Mouse (Mus musculus) ES-Bruce4 (cell line): Measurements from ENCODE around the gene Tfap2a.

Experiments
- CTCF ChIP-seq: IDR thresholded peaks from one replicate; pipeline ENCODE4 v1.8.1; 2011; ENCODE audit warnings: low read depth, low read length
- POLR2A ChIP-seq: IDR thresholded peaks from one replicate; pipeline ENCODE4 v1.8.1; 2011; ENCODE audit warnings: low read length; ENCODE audit not compliant: insufficient read depth

GRCm38 (mm10) chr13:40714531-40714930 lies 23.6 kb downstream of the Tfap2a start:
- TF ChIP-seq CTCF (no peak), POLR2A (no peak)
